Mouse (Mus musculus) G1E (cell line): ENCODE data around the gene Ptprm. TPM values are rescaled to one million over a fixed set of nuclear protein-coding genes. Genes with fewer than 3 reads are reported as not detected.

ENCODE experiments used
- ATAC-seq: 2 replicates; pipeline ENCODE4 v1.8.0; 2016; ENCODE audit warnings: mild to moderate bottlenecking; ENCODE audit not compliant: insufficient number of reproducible peaks, poor library complexity, low FRiP score, severe bottlenecking; ENCODE audit errors: extremely low read depth
- DNase-seq: peaks from one replicate; pipeline ENCODE4 v3.0.0; 2012; ENCODE audit warnings: low spot score
- H3K27me3 ChIP-seq: 2 replicates; pipeline ENCODE4 v1.6.1; 2012; ENCODE audit warnings: mild to moderate bottlenecking, low read length, inconsistent platforms; ENCODE audit not compliant: insufficient read depth
- H3K36me3 ChIP-seq: replicated peaks from 2 replicates; pipeline ENCODE3; 2012; ENCODE audit warnings: mild to moderate bottlenecking, inconsistent platforms
- H3K4me1 ChIP-seq: 2 replicates; pipeline ENCODE4 v1.6.1; 2012; ENCODE audit warnings: low read depth, low read length, inconsistent platforms, mixed read lengths; ENCODE audit not compliant: insufficient read depth
- H3K4me3 ChIP-seq: 2 replicates; pipeline ENCODE4 v1.5.1; 2012; ENCODE audit warnings: low read depth, mild to moderate bottlenecking, inconsistent platforms, low read length, moderate library complexity, mixed read lengths
- H3K9me3 ChIP-seq: replicated peaks from 2 replicates; pipeline ENCODE4 v1.6.1; 2012; ENCODE audit warnings: inconsistent platforms
- CTCF ChIP-seq: IDR thresholded peaks from 2 replicates; pipeline ENCODE4 v1.5.1; 2012; ENCODE audit warnings: low read depth, low read length, inconsistent platforms, mixed read lengths
- GATA1 ChIP-seq: IDR thresholded peaks from 2 replicates; pipeline ENCODE4 v1.6.1; 2012; ENCODE audit warnings: borderline replicate concordance, low read length, inconsistent platforms, mixed read lengths
- GATA2 ChIP-seq: IDR thresholded peaks from 2 replicates; pipeline ENCODE4 v1.6.1; 2012; ENCODE audit warnings: low read depth, low read length, inconsistent platforms, borderline replicate concordance
- POLR2AphosphoS5 ChIP-seq: IDR thresholded peaks from 2 replicates; pipeline ENCODE4 v1.6.1; 2012; ENCODE audit warnings: low read depth, low read length, inconsistent platforms; ENCODE audit not compliant: insufficient replicate concordance
- TAL1 ChIP-seq: conservative IDR thresholded peaks from 2 replicates; pipeline ENCODE4 v1.6.1; 2012; ENCODE audit warnings: low read depth, low read length, inconsistent platforms, mixed read lengths
- polyA plus RNA-seq: library from polyadenylated mRNA; stranded (reverse); fragments of >175 nt; gene quantifications from 2 replicates; pipeline ENCODE4 v1.2.3, GENCODE M21; 2012
- total RNA-seq, 2 experiments: library from RNA; stranded (forward) in 1 of 2; stranded (reverse) in 1 of 2; fragments of 200-1000 nt in 1 of 2; fragments of >200 nt in 1 of 2; fragmentation: Nextera tagmentation in 1 of 2; gene quantifications; 2 replicates each; pipeline ENCODE4 v1.2.3; 2014 to 2017

The Ptprm gene
- total and polyA plus RNA-seq, 3 experiments: 0.27 TPM; not detected in 2

DNA sequence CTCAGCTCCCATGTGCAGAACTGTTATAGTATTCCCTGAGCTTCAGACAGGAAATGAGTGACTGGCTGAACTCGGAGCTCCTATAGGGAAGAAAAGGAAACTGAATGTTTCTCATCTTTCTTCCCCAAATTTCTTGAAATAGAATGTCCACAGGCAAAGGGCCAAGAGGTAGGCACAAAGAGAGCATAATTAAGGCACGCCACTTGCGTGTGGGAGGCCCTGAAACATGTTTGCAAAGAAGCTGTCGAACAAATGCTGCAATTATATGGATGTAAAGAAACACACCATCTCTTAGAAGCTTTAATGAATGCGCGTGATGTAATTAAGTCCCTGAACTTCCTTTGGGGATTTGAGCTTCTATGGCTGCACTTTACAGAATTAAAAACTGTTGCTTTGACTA lies 341.0 kb downstream of the Ptprm start:
- ATAC-seq (no peak), DNase-seq (no peak)
- TF ChIP-seq CTCF: no peak
- TF ChIP-seq TAL1: no peak
- no peak for TF ChIP-seq POLR2AphosphoS5
- TF ChIP-seq GATA2: no peak
- TF ChIP-seq GATA1: no peak
- Histone ChIP-seq H3K9me3 (peaks cover 58% of the 10 kb centered on the region), H3K4me3 (no peak overlapping the region), H3K4me1 (no peaks in the 10 kb centered on the region), H3K36me3 (no peaks in the 10 kb centered on the region), H3K27me3 (no peaks in the 10 kb centered on the region)

DNA sequence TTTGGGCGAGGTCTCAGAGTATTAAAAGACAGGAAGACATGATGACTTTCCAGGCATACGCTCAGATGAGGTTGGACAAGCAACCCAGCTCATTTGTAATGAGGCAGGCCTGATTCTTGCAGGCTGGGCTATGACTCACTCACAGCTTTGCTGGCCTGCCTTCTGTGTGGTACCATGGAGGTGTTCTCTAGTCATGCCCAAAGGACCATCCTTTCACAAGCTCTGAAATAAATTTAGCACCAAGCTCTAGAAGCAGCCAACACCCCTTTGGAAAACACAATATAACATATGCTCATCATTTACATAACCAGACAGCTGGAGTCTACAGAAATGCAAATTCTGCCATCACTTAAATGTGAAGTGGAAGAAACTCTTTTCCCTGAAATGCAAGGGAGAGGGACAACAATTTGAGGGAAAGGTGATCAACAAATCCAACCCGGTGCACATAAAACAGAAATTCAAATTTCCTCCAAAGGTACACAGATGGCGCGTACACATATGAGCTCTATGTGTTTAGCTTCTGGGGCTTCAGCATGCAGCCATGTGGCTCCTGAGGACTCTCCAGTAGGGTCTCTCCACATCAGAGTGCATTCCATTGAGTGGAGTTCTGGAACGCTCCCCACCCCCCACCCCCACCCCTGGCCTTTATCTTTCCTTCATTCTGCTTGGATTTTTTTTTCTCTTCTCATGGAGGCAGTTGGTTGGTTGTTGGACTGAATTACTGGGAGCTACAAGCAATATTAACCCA lies 342.2 kb downstream of the Ptprm start:
- no peak overlapping the region for H3K4me3 ChIP-seq
- no peak for ATAC-seq
- DNase-seq: no peak
- H3K36me3 ChIP-seq: no peaks in the 10 kb centered on the region
- no peaks in the 10 kb centered on the region for H3K4me1 ChIP-seq
- no peak for TF ChIP-seq GATA1
- no peaks in the 10 kb centered on the region for H3K27me3 ChIP-seq
- H3K9me3 ChIP-seq: peaks cover 59% of the 10 kb centered on the region

DNA sequence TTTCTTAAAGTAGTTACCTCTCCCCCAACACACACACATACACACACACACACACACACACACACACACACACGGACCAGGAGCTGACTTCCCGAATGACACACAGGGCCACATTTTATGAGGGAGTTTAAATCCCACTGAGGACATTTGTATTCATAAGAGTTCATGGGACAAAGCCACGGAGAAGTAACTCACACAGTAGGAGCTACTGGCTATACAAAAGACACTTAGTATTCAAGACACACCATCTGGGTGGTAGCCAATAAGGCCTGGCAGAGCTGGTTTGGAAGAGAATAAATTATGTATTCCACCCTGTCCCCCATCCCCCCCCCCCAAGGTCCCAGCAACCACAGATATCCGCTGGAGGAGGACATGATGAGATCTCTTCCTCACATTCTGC lies 344.1 kb downstream of the Ptprm start:
- TF ChIP-seq TAL1 (no peak), GATA2 (no peak), CTCF (no peak)
- Histone ChIP-seq H3K27me3 (no peaks in the 10 kb centered on the region), H3K9me3 (peaks cover 56% of the 10 kb centered on the region), H3K4me1 (no peaks in the 10 kb centered on the region), H3K36me3 (no peaks in the 10 kb centered on the region), H3K4me3 (no peak overlapping the region)
- DNase-seq (no peak), ATAC-seq (no peak)

- ATAC-seq (no peak), DNase-seq (no peak)
- H3K9me3 ChIP-seq: peaks cover 42% of the 10 kb centered on the region
These were observed 346.1 kb downstream of the Ptprm start for GRCm38 (mm10) chr17:67008137-67008536.

GRCm38 (mm10) chr17:67006740-67007385 lies 347.4 kb downstream of the Ptprm start:
- no peak for DNase-seq
- ATAC-seq: no peak
- no peaks in the 10 kb centered on the region for H3K27me3 ChIP-seq
- no peak overlapping the region for H3K4me3 ChIP-seq
- no peak for TF ChIP-seq POLR2AphosphoS5
- TF ChIP-seq CTCF: no peak
- TF ChIP-seq GATA1: no peak
- no peak for TF ChIP-seq GATA2
- TF ChIP-seq TAL1: no peak
- peaks cover 41% of the 10 kb centered on the region for H3K9me3 ChIP-seq
- no peaks in the 10 kb centered on the region for H3K4me1 ChIP-seq
- no peaks in the 10 kb centered on the region for H3K36me3 ChIP-seq

More at GRCm38 (mm10) chr17:67008137-67008536, 346.1 kb downstream of the Ptprm start:
- H3K4me3 ChIP-seq: no peak overlapping the region
- TF ChIP-seq POLR2AphosphoS5 (no peak), GATA1 (no peak), TAL1 (no peak)
- H3K27me3 ChIP-seq: no peaks in the 10 kb centered on the region
- no peaks in the 10 kb centered on the region for H3K36me3 ChIP-seq
- no peaks in the 10 kb centered on the region for H3K4me1 ChIP-seq

DNA sequence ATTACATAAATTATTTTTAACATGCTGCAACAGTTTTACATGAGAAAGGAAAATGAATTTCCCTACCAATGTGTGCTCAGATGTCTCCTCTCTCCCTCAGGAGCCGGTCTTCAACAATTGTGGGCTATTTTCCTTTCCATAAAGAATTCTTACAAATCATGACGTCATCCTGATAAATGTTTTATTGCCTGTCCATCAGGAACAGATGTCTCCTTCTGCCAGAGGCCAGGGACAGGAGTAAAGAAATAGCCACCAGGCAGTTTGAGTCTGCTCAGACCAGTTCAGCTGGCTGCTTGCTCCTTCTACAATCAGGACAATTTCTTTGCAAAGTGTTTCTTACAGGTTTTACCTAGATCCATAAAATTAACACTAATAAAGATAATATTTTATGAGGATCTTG lies 357.4 kb downstream of the Ptprm start:
- no peak for ATAC-seq
- H3K36me3 ChIP-seq: no peaks in the 10 kb centered on the region
- no peak overlapping the region for H3K4me3 ChIP-seq
- peaks cover 40% of the 10 kb centered on the region for H3K9me3 ChIP-seq
- H3K27me3 ChIP-seq: no peaks in the 10 kb centered on the region; the same call in 1 of the 2 replicates
- no peaks in the 10 kb centered on the region for H3K4me1 ChIP-seq
- no peak for DNase-seq
- no peak for TF ChIP-seq TAL1
- no peak for TF ChIP-seq POLR2AphosphoS5
- no peak for TF ChIP-seq CTCF
- no peak for TF ChIP-seq GATA2
- no peak for TF ChIP-seq GATA1
